Mouse (Mus musculus): ENCODE results near the gene Tagln3. TPM values are rescaled to one million over a fixed set of nuclear protein-coding genes. Genes with fewer than 3 reads are reported as not detected.

Gene Tagln3
- polyA plus RNA-seq, 1 experiment from 2014 or later, result 94.9 TPM

DNA sequence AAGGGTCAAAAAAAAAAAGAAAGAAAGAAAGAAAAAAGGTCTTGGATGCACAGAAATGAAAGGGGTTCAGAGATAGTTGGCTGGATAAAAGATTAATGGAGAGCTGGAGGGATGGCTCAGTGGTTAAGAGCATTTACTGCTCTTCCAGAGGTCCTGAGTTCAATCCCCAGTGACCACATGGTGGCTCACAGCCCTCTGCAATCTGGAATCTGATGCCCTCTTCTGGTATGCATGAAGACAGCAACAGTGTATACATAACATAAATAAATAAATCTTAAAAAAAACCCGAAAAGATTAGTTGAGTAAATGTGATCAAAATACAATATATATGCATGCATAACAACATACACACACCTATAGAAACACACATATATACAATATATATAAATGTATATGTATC, 37.0 kb upstream of the Tagln3 start:
- Histone ChIP-seq H3K4me2 (ENCODE audit: low read depth, low read length) (no peak overlapping the region), H3K36me3 (replicated peaks; ENCODE audit: control insufficient read depth, insufficient read depth, low read depth, low read length) (no peaks in the 10 kb centered on the region), H3K9me3 (replicated peaks; ENCODE audit: control insufficient read depth, low read length) (no peaks in the 10 kb centered on the region), H3K4me3 (ENCODE audit: low read depth, low read length) (no peak overlapping the region), H3K27ac (replicated peaks; ENCODE audit: low read depth, low read length) (no peak overlapping the region), H3K9ac (replicated peaks; ENCODE audit: low read length) (no peak overlapping the region), H3K27me3 (ENCODE audit: control insufficient read depth, insufficient read depth, low read length) (no peaks in the 10 kb centered on the region), H3K4me1 (ENCODE audit: control insufficient read depth, insufficient read depth, low read length) (no peaks in the 10 kb centered on the region)
- no peak for ATAC-seq (replicated peaks; ENCODE audit: insufficient number of reproducible peaks, low FRiP score, low TSS enrichment, low read depth)
- 80% methylated on average over 1 of the region's 1 CpGs for WGBS
- no peak for DNase-seq (ENCODE audit: low spot score)

DNA sequence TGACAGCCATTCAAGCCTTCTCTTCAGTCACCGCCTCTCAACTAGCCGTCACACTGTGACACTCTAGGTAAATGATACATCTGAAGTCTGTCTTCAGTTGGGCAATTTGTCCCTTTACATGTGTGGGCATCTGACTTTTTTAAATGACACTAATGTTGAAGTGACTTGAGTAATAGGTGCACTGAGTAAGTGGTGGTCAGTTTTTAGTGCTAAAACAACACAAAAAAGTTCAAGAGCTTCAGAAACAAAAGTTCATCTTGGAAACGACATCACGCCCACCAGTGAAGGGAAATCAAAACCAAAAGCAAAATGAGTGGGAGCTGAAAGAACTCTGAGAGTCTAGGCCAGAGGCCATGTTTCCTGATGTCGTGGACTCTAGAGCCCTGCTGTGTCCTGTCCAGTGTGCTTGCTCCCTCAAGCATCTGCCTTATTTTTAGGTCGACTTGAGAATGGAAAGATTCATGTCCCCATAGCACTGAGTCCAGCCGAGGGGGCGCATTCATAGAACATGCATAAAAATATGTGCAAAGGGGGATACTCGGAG, 34.4 kb upstream of the Tagln3 start:
- Histone ChIP-seq H3K4me3 (ENCODE audit: low read depth, low read length) (no peak overlapping the region), H3K4me2 (ENCODE audit: low read depth, low read length) (no peak overlapping the region), H3K27me3 (ENCODE audit: control insufficient read depth, insufficient read depth, low read length) (no peaks in the 10 kb centered on the region), H3K27ac (replicated peaks; ENCODE audit: low read depth, low read length) (no peak overlapping the region), H3K9me3 (replicated peaks; ENCODE audit: control insufficient read depth, low read length) (no peaks in the 10 kb centered on the region), H3K9ac (replicated peaks; ENCODE audit: low read length) (no peak overlapping the region), H3K4me1 (ENCODE audit: control insufficient read depth, insufficient read depth, low read length) (no peaks in the 10 kb centered on the region), H3K36me3 (replicated peaks; ENCODE audit: control insufficient read depth, insufficient read depth, low read depth, low read length) (no peaks in the 10 kb centered on the region)
- 86% methylated on average over 9 of the region's 9 CpGs for WGBS
- DNase-seq (ENCODE audit: low spot score) (no peak), ATAC-seq (replicated peaks; ENCODE audit: insufficient number of reproducible peaks, low FRiP score, low TSS enrichment, low read depth) (no peak)

GRCm38 (mm10) chr16:45757421-45758078, 33.1 kb upstream of the Tagln3 start:
- Histone ChIP-seq H3K9ac (replicated peaks; ENCODE audit: low read length) (no peak overlapping the region), H3K4me2 (ENCODE audit: low read depth, low read length) (no peak overlapping the region), H3K27me3 (ENCODE audit: control insufficient read depth, insufficient read depth, low read length) (no peaks in the 10 kb centered on the region), H3K4me3 (ENCODE audit: low read depth, low read length) (no peak overlapping the region), H3K27ac (replicated peaks; ENCODE audit: low read depth, low read length) (no peak overlapping the region), H3K4me1 (ENCODE audit: control insufficient read depth, insufficient read depth, low read length) (no peaks in the 10 kb centered on the region), H3K9me3 (replicated peaks; ENCODE audit: control insufficient read depth, low read length) (no peaks in the 10 kb centered on the region), H3K36me3 (replicated peaks; ENCODE audit: control insufficient read depth, insufficient read depth, low read depth, low read length) (no peaks in the 10 kb centered on the region)
- ATAC-seq (replicated peaks; ENCODE audit: insufficient number of reproducible peaks, low FRiP score, low TSS enrichment, low read depth) (no peak), DNase-seq (ENCODE audit: low spot score) (no peak)
- 87% methylated on average over 12 of the region's 12 CpGs for WGBS

- H3K9ac ChIP-seq (replicated peaks; ENCODE audit: low read length), result no peak overlapping the region
- no peaks in the 10 kb centered on the region; the same call in 1 of the 2 replicates for H3K36me3 ChIP-seq (replicated peaks; ENCODE audit: control insufficient read depth, insufficient read depth, low read depth, low read length)
- no peaks in the 10 kb centered on the region for H3K4me1 ChIP-seq (ENCODE audit: control insufficient read depth, insufficient read depth, low read length)
- H3K4me3 ChIP-seq (ENCODE audit: low read depth, low read length), result no peak overlapping the region
- H3K9me3 ChIP-seq (replicated peaks; ENCODE audit: control insufficient read depth, low read length), result no peaks in the 10 kb centered on the region
- no peak for ATAC-seq (replicated peaks; ENCODE audit: insufficient number of reproducible peaks, low FRiP score, low TSS enrichment, low read depth)
- DNase-seq (ENCODE audit: low spot score), result peak; percentile 87
- H3K4me2 ChIP-seq (ENCODE audit: low read depth, low read length), result no peak overlapping the region
- 47% methylated on average over 9 of the region's 9 CpGs for WGBS
- H3K27me3 ChIP-seq (ENCODE audit: control insufficient read depth, insufficient read depth, low read length), result no peaks in the 10 kb centered on the region
- H3K27ac ChIP-seq (replicated peaks; ENCODE audit: low read depth, low read length), result no peak overlapping the region
These were observed 32.4 kb upstream of the Tagln3 start for GRCm38 (mm10) chr16:45756855-45757254.

DNA sequence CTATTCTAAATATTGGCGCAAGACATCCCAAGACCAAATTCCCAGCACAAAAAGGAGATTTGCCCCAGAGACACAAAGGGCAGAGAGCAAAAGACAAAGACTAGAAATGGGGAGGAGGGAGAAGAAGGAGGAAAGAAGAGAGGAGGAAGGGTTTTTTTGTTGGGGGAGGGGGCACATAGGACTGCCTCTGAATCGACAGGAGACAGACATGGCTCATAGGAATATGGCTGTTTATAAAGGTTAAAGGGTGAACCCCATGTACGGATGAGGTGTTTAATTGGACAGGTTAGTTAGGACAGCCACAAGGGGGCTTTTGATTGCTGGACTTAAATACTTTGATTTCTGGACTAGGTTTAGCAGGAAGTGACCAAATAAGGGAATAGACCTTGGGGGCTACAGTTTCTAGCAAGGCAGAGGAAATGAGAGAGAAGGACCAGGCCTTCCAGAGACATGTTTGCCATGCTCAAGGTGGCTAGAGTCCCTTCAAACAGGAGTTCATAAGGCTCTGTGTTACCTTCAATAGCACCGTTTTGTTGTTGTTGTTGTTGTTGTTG, 19.3 kb upstream of the Tagln3 start:
- Histone ChIP-seq H3K4me1 (ENCODE audit: control insufficient read depth, insufficient read depth, low read length) (no peaks in the 10 kb centered on the region), H3K9ac (replicated peaks; ENCODE audit: low read length) (no peak overlapping the region), H3K27me3 (ENCODE audit: control insufficient read depth, insufficient read depth, low read length) (no peaks in the 10 kb centered on the region), H3K4me2 (ENCODE audit: low read depth, low read length) (no peak overlapping the region), H3K9me3 (replicated peaks; ENCODE audit: control insufficient read depth, low read length) (no peaks in the 10 kb centered on the region), H3K4me3 (ENCODE audit: low read depth, low read length) (no peak overlapping the region), H3K27ac (replicated peaks; ENCODE audit: low read depth, low read length) (no peak overlapping the region), H3K36me3 (replicated peaks; ENCODE audit: control insufficient read depth, insufficient read depth, low read depth, low read length) (peaks cover 3% of the 10 kb centered on the region; the same call in 1 of the 2 replicates)
- ATAC-seq (replicated peaks; ENCODE audit: insufficient number of reproducible peaks, low FRiP score, low TSS enrichment, low read depth) (no peak), DNase-seq (ENCODE audit: low spot score) (peak; percentile 23)
- WGBS, result 64% methylated on average over 4 of the region's 4 CpGs

DNA sequence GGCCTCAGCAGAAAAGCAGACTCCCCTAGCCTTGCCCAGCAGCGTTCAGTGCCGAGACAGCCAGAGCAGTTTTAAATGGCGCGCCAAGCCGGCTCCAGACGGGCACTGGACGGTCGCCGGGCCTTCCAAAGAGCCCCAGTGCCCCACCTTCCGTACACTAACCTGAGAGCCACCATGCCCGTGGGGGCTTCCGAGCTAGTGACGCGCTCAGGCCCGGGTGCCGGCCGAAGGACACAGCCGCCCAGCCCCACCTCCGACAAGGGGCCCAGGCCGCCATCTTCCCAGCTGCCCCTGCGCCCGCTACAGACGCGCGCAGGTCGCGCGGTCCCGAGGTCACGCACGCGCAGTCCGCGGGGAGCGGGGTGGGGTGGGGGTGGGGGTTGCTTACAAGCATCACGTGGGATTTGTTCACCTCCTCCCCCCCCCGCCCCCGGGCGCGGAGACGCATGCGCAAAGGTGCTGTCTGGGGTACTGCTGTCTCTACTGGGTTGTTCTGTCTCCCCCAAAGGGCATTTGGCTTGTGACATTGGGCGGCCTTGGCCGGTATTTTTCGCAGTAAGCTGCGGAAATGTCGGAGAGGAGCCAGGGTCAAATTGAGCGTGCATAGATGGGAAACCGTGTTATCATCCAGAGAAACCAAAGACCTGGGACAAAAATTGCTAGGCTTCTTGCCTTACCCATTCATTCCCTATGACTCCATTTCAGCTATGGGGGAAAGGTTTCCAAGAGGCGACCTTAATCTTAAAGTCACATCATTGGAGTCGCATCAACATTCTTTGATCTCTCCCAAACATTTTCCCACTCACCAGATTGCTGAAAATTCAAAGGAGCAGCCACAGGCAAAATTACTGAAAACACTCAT, 18.4 kb upstream of the Tagln3 start, which contains the start of gene Abhd10:
Gene Abhd10, minus strand, starts transcription at position 341 of the 862 bp plus-strand sequence.
- Histone ChIP-seq H3K27ac (replicated peaks; ENCODE audit: low read depth, low read length) (peak within 1 kb of the TSS; percentile 29), H3K4me3 (ENCODE audit: low read depth, low read length) (peak within 1 kb of the TSS; percentile 58), H3K4me1 (ENCODE audit: control insufficient read depth, insufficient read depth, low read length) (no peaks in the 10 kb centered on the region), H3K27me3 (ENCODE audit: control insufficient read depth, insufficient read depth, low read length) (no peaks in the 10 kb centered on the region), H3K36me3 (replicated peaks; ENCODE audit: control insufficient read depth, insufficient read depth, low read depth, low read length) (no peaks in the 10 kb centered on the region), H3K9me3 (replicated peaks; ENCODE audit: control insufficient read depth, low read length) (no peaks in the 10 kb centered on the region), H3K9ac (replicated peaks; ENCODE audit: low read length) (peak within 1 kb of the TSS; percentile 76), H3K4me2 (ENCODE audit: low read depth, low read length) (peak within 1 kb of the TSS; percentile 46)
- under 1% methylated on average over 51 of the region's 51 CpGs for WGBS
- ATAC-seq (replicated peaks; ENCODE audit: insufficient number of reproducible peaks, low FRiP score, low TSS enrichment, low read depth) (peak; percentile 97), DNase-seq (ENCODE audit: low spot score) (peak; percentile 95)

- DNase-seq (ENCODE audit: low spot score) (no peak), ATAC-seq (replicated peaks; ENCODE audit: insufficient number of reproducible peaks, low FRiP score, low TSS enrichment, low read depth) (no peak)
- Histone ChIP-seq H3K4me2 (ENCODE audit: low read depth, low read length) (no peak overlapping the region), H3K4me3 (ENCODE audit: low read depth, low read length) (no peak overlapping the region), H3K9ac (replicated peaks; ENCODE audit: low read length) (no peak overlapping the region), H3K9me3 (replicated peaks; ENCODE audit: control insufficient read depth, low read length) (no peaks in the 10 kb centered on the region), H3K27me3 (ENCODE audit: control insufficient read depth, insufficient read depth, low read length) (no peaks in the 10 kb centered on the region), H3K27ac (replicated peaks; ENCODE audit: low read depth, low read length) (no peak overlapping the region), H3K4me1 (ENCODE audit: control insufficient read depth, insufficient read depth, low read length) (no peaks in the 10 kb centered on the region), H3K36me3 (replicated peaks; ENCODE audit: control insufficient read depth, insufficient read depth, low read depth, low read length) (no peaks in the 10 kb centered on the region; the same call in 1 of the 2 replicates)
- WGBS, result 85% methylated on average over 8 of the region's 8 CpGs
These were observed 13.5 kb upstream of the Tagln3 start for GRCm38 (mm10) chr16:45737880-45738279.

Measured in embryonic facial prominence, embryonic 11.5 days (tissue).